Mouse (Mus musculus): ENCODE measurements around the gene Rsg1.

DNA sequence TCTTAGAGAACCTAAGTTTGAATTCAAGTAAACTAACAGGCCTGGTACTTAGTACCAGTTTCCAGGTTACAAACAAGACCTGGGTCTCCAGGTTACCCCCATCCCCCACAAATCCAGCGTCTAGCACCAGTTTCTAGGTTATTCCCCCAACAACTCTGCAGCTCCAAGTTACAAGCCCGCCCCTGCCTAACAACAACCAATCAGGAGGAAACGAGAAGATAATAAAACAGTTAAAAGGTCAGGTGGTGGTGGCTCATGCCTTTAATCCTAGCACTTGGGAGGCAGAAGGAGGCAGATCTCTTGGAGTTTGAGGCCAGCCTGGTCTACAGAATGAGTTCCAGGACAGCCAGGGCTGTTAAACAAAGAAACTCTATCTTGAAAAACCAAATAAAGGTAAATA lies 53.5 kb downstream of the Rsg1 start:
- TF ChIP-seq POLR2A (IDR thresholded peaks at IDR 0.05; ENCODE audit: borderline replicate concordance, extremely low read depth, low read depth, low read length) (no peak), CTCF (IDR thresholded peaks at IDR 0.05; ENCODE audit: insufficient read depth, low read length) (no peak)
